Mouse (Mus musculus): Measurements from ENCODE around the gene Rgs19. TPM values are rescaled to one million over a fixed set of nuclear protein-coding genes. Genes with fewer than 3 reads are reported as not detected.
A peak's percentile ranks its signal among the peaks of the same experiment; 100 is the strongest.

The Rgs19 gene
- total RNA-seq, 2 experiments from 2014 or later = 2.7 to 2.8 TPM

DNA sequence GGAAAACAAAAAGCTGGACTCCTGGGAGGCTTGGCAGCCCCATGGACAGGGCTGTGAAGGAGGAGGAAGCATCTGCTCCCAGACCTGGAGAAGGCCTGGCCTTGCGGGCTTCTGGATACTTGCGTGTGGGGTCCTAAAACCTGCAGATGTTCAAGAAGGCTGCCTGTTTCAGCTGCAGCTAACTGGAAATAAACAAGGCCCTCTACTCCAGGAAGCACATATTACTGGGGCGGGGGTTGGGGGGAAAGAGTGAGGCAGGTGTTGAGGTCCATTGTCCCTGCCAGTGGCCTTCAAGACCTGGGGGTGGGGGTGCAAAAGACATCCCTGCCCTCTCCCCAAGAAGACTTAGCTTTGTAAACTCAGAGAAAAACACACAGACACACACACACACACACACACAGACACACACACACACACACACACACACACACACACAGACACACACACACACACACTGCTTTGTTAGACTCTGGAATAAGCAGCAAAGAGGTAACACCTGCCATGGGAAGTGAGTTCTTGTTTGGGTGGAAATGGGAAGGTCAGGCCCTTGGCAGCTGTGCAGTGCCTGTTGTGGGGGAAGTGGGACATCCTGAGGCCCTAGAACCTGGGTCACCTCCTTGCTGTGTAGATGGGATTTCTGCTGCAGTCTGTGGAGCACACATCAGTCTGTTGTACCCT is 31.0 kb downstream of the Rgs19 start:
- DNase-seq = no peak
- peak overlapping the region; percentile 85 for H3K27ac ChIP-seq

DNA sequence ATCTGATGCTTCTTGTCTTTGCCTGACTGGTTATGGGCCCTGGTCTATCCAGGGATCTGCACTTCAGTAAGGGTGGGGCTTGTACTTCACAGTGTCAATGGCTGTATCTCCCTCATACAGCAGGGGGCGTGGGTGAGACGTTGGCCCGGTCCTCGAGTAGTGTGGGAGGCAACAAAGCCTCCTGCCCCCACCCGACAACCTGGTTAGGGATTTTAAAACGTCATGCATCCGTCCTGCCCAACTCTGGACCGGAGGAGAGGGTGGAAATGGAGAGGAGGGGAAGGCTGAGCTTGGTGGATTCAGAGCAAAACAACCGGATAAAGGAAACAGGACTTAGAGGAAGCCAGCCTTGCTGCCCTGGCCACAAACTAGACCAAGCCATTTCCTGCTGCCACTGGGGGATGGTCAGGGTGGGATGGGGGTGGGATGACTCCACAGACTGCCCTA is 34.1 kb downstream of the Rgs19 start:
- Histone ChIP-seq H3K4me3 (no peak overlapping the region; the same call in 1 of the 2 replicates), H3K27ac (peak overlapping the region; percentile 82)
- TF ChIP-seq CTCF (IDR thresholded peaks at IDR 0.05) = peak; percentile 72
- peak; percentile 86 for DNase-seq
- intact Hi-C loops (cut with DNase I) = loop anchor here (1.0 to 5.0 kb wide), 2 partner anchors 18 to 48 kb away; no protein-coding TSS in a partner anchor

More for the DNA sequence above, 31.0 kb downstream of the Rgs19 start:
- H3K4me3 ChIP-seq = no peak overlapping the region
- intact Hi-C loops (cut with DNase I) = no loop called here
- TF ChIP-seq CTCF (IDR thresholded peaks at IDR 0.05) = no peak

DNA sequence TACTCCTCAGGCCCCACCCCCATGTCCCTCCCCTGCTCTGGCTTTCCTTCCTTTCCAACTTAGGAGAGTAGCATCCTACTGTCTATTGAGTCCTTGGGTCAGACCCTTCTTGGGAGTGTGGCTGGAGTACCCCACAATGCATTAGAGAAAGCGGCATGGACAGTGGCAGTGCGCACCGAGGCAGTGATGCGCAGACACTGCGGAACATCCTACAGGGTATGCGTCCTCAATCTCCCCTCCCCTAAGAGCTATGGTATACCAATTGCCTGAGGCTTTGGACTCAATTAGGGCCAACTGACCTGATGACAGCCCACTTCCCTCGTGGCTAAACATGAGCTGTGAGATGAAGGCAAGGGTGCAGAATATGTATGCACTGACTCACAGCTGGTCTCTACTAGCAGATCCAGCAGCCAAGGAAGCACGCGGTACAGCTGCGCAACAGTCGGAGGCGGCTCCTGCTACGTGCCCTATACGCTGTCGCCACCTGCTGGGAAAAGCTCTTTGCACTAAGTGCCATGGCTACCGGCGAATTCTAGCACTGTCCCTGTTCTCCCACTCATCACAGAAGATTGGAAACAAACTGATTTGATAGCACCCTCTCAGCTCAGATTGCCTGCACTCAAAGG is 34.7 kb downstream of the Rgs19 start:
- TF ChIP-seq CTCF (IDR thresholded peaks at IDR 0.05) = no peak
- peak; percentile 73 for DNase-seq
- no peak overlapping the region; the same call in 1 of the 2 replicates for H3K4me3 ChIP-seq
- intact Hi-C loops (cut with DNase I) = loop anchor here (1.0 to 5.0 kb wide), 2 partner anchors 18 to 48 kb away; no protein-coding TSS in a partner anchor
- H3K27ac ChIP-seq = peak overlapping the region; percentile 72

DNA sequence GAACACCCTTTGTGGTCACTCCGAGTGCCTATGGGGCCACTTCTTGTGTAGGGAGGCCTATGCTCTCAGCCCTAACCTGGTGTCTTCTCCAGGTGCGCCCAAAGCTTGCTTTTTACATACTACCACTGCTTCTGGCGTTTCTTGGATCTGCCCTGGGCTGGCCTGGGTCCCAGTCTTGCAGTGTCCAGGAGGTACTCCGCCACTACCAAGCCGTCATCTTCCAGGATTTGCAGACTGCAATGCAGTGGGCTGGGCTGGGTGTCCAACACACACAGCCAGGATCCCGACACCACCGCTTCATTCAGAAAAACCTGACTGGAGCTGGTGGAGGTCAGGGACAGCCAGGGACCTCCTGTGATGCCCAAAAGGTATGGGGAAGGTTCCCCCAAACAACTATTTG is 35.2 kb downstream of the Rgs19 start:
- no peak for DNase-seq
- Histone ChIP-seq H3K27ac (peak overlapping the region; percentile 72), H3K4me3 (no peak overlapping the region)
- no peak for TF ChIP-seq CTCF (IDR thresholded peaks at IDR 0.05)
- intact Hi-C loops (cut with DNase I) = loop anchor here (5.0 kb wide), 1 partner anchor 49 kb away; no protein-coding TSS in a partner anchor

DNA sequence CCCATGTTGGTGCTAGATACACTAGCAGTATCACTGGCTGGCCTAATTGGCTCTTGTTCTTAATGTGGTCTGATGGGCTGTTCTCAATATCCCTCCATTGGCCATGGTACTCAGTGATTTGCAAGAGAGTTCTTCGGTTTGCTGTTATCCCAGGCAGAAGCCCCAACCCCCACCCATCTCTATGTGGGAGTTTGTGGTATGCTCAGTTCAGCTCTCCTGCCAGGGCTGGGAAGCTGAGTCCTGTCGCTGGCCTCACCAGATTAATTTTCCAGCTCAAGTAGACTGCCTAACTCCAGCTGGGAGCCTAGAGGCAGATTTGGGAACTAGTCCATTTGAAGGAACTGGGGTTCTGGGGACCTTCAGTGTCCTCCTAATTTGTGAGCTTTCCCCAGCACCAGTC is 36.3 kb downstream of the Rgs19 start:
- intact Hi-C loops (cut with DNase I) = loop anchor here (5.0 kb wide), 1 partner anchor 50 kb away; no protein-coding TSS in a partner anchor
- Histone ChIP-seq H3K4me3 (no peak overlapping the region), H3K27ac (peak overlapping the region; percentile 20; the same call in 1 of the 2 replicates)
- no peak for TF ChIP-seq CTCF (IDR thresholded peaks at IDR 0.05)
- DNase-seq = no peak

DNA sequence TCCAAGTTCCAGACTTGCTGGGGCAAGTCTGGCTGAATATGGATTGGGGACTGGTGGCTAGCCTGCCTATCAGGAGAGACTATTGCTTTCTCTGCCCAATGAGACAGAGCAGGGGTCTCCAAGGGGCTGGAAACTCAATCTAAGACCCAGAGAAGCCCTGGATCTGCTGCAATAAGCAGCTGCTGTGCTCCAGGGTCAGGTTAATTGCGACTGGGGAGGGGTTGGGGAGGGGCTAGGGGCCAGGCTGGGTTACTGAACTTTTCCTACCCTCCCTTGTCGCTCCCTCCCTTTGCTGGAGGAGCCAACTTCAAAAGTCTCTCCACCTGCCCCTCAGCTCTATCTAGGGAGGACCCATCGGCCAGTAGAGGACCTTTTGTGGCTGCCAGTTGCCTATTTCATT is 37.0 kb downstream of the Rgs19 start, which contains the start of gene Gm29797:
Gene Gm29797 (plus strand): TSS at position 301 of the 400 bp plus-strand sequence.
- no peak for TF ChIP-seq CTCF (IDR thresholded peaks at IDR 0.05)
- intact Hi-C loops (cut with DNase I) = loop anchor here (5.0 kb wide), 1 partner anchor 51 kb away; no protein-coding TSS in a partner anchor
- Histone ChIP-seq H3K27ac (peak within 1 kb of the TSS; percentile 20; the same call in 1 of the 2 replicates), H3K4me3 (no peak within 1 kb of the TSS)
- no peak for DNase-seq

DNA sequence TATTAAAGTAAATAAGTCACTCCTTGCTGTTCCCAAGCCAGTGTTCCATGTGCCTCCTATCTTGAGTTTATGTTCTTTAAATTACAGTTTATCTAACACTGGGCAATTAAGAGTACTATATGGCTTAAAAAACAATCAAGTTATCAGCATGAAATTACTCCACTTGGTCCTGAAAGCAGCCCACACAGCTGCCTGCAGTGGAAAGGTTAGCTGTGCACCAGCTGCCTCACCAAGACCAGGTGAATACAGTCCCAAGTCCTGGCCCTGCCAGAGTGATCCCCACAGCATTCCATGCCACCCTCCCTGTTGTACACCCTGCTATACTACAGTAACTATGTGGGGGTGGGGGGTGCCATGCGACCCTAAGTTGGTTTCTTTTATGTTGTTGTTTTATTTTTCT is 40.3 kb downstream of the Rgs19 start:
- DNase-seq = no peak
- no peak overlapping the region for H3K4me3 ChIP-seq
- no peak overlapping the region for H3K27ac ChIP-seq
- TF ChIP-seq CTCF (IDR thresholded peaks at IDR 0.05) = no peak
- intact Hi-C loops (cut with DNase I) = no loop called here

DNA sequence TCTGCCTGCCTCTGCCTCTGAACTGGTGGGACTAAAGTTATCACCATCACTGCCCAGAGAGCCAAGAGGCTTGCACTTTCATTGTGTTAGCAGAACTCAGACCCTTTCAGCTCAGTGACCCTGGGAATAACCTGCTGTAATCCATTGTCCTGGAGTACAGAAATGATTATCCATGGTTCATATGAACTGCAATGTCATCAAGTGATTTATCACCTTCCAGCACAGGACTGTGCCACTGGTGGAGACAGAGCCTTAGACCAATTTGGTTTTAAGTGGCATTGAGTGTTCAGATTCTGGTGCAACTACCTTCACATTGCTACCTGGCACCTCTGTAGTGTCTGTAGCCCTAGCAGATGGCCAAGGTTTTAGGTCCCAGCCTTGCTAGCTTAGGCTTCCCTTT is 40.7 kb downstream of the Rgs19 start:
- DNase-seq = no peak
- no peak overlapping the region for H3K27ac ChIP-seq
- intact Hi-C loops (cut with DNase I) = no loop called here
- no peak for TF ChIP-seq CTCF (IDR thresholded peaks at IDR 0.05)
- no peak overlapping the region for H3K4me3 ChIP-seq

DNA sequence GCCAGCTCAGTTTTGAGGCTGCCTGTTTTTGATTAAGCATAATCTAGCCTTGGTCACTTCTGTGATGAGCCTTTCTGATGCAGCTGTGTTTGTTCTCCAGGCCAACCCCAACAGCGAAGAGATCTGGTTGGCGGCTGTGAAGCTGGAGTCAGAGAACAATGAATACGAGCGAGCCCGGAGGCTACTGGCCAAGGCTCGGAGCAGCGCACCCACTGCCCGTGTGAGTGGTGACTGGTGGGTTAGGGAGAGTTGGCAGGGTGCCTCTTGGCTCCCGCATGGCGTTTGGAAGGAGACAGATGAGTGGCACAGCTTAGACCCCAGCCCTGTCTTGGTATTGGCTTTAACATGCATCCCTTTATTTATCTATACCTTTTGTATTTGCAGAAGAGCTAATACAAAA is 44.9 kb downstream of the Rgs19 start:
- intact Hi-C loops (cut with DNase I) = no loop called here

DNA sequence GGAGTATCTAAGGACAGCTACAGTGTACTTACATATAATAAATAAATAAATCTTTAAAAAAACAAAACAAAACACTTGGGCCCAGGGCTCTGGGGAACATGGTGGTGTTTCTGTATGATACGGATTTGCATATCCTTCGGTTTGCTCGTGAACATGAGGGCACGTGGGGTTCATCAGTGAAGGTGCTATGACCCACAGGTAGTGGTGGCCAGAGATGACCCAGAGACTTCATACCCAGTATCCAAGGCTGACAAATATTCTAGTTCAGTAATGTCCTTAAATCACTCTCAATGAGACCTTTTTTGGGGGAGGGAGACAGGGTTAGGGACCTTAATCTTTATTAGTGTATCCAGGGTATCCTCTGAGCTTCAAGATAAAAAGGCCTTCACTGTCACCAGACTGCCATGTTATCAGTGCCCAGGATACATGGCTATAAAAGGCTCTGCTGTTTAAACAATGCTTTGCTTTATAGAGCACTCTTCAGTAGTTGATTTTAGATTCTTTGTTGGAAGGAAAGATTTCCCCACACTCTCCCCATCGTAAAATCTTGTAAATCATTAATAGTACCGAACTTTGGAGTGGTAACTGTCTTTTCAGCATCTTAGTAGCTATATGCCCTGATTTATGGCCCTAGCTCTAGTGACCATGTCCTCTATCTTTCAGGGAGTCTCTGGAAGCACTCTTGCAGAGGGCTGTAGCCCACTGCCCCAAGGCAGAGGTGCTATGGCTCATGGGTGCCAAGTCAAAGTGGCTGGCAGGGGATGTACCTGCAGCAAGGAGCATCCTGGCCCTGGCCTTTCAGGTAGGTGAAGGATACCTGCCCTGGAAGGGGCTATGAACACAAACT is 46.9 kb downstream of the Rgs19 start:
- H3K4me3 ChIP-seq = no peak overlapping the region
- DNase-seq = no peak
- intact Hi-C loops (cut with DNase I) = no loop called here
- no peak overlapping the region for H3K27ac ChIP-seq
- TF ChIP-seq CTCF (IDR thresholded peaks at IDR 0.05) = no peak

More for the DNA sequence above, 44.9 kb downstream of the Rgs19 start:
- H3K4me3 ChIP-seq = no peak overlapping the region
- no peak for TF ChIP-seq CTCF (IDR thresholded peaks at IDR 0.05)
- no peak for DNase-seq
- H3K27ac ChIP-seq = no peak overlapping the region

DNA sequence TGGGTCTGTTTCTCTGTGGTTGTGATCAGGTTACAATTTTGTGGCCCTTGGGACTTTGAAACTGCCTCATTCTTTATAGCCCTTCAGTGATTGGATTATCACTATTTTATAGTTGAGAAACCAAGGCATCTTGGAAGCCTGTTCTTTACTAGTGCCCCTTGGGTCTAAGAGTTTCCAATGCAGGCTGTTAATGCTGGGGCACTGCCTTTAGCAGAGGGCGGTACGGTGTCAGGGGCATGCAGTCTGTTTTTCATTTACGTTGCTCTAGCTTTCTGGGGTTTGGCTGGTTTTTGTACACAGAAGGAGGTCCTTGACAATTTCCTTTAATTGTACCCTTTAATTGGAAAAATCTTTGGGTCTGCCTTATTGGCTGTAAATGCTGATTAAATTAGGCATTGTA is 48.1 kb downstream of the Rgs19 start:
- intact Hi-C loops (cut with DNase I) = no loop called here
- DNase-seq = no peak
- no peak overlapping the region for H3K4me3 ChIP-seq
- H3K27ac ChIP-seq = no peak overlapping the region
- no peak for TF ChIP-seq CTCF (IDR thresholded peaks at IDR 0.05)

DNA sequence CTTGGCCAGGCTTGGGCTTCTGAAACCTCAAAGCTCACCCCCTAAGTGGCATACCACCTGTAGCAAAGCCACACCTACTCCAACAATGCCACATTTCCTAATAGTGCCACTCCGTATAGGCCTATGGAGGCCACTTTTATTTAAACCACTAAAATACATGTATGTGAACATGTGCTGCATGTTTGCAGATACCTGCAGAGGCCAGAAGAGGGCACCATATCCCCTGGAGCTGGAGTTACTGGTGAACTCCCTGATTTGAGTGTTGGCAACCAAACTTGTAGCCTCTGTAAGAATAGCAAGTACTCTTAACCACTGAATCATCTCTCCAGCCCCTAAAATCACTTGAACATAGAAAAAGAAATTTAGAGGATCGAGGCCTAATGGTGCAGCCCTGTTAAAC is 49.4 kb downstream of the Rgs19 start:
- Histone ChIP-seq H3K4me3 (no peak overlapping the region), H3K27ac (no peak overlapping the region)
- peak; percentile 77 for TF ChIP-seq CTCF (IDR thresholded peaks at IDR 0.05)
- intact Hi-C loops (cut with DNase I) = no loop called here
- peak; percentile 35 for DNase-seq

Other genes with a start within 250 kb of the Rgs19 start
- 1 to 10 TPM; 4.9 to 6.7 TPM for gene Zbtb46, start 234.6 kb downstream of the Rgs19 start, total RNA-seq (2021)
- gene Abhd16b, start 200.8 kb downstream of the Rgs19 start, total RNA-seq (2021) = not detected
- 10 to 100 TPM; 47.0 to 52.5 TPM for gene Tpd52l2, start 196.8 kb downstream of the Rgs19 start, total RNA-seq (2021)
- gene Dnajc5, start 173.5 kb downstream of the Rgs19 start, total RNA-seq (2021) = 10 to 100 TPM; 43.7 to 46.6 TPM
- 10 to 100 TPM; 26.1 to 29.1 TPM for gene Uckl1, start 109.1 kb downstream of the Rgs19 start, total RNA-seq (2021)
- gene Prpf6, start 102.1 kb downstream of the Rgs19 start, total RNA-seq (2021) = 10 to 100 TPM; 31.1 to 36.5 TPM
- 10 to 100 TPM; 17.6 to 20.3 TPM for gene Zfp512b, start 101.2 kb downstream of the Rgs19 start, total RNA-seq (2021)
- gene Samd10, start 94.8 kb downstream of the Rgs19 start, total RNA-seq (2021) = 1 to 10 TPM; 1.5 to 1.7 TPM
- gene Gm29797, start 36.9 kb downstream of the Rgs19 start, total RNA-seq (2021) = not detected
- gene Sox18, start 22.3 kb downstream of the Rgs19 start, total RNA-seq (2021) = 10 to 100 TPM; 10.4 to 15.3 TPM
- gene Tcea2, start 13.7 kb downstream of the Rgs19 start, total RNA-seq (2021) = 1 to 10 TPM; 6.9 to 7.6 TPM
- gene Lkaaear1, start 4.5 kb upstream of the Rgs19 start, total RNA-seq (2021) = not detected
- gene Oprl1, start 21.0 kb upstream of the Rgs19 start, total RNA-seq (2021) = not detected
- not detected for gene Myt1, start 69.4 kb upstream of the Rgs19 start, total RNA-seq (2021)
- 10 to 100 TPM; 37.2 to 47.1 TPM for gene Pcmtd2, start 143.9 kb upstream of the Rgs19 start, total RNA-seq (2021)
- 10 to 100 TPM in 1 of 2 experiments, 1 to 10 TPM in 1; 9.4 to 10.0 TPM for gene Polr3k, start 170.4 kb upstream of the Rgs19 start, total RNA-seq (2021)

All from gastrocnemius, adult 2 months (tissue).